Mouse (Mus musculus): ENCODE data around the gene Tmem208.

GRCm38 (mm10) chr8:105293405-105293804 lies 32.7 kb upstream of the Tmem208 start:
- TF ChIP-seq TAL1 (IDR thresholded peaks at IDR 0.05; ENCODE audit: low read length): no peak
- TF ChIP-seq GATA1 (IDR thresholded peaks at IDR 0.05; ENCODE audit: low read length): no peak

Measured in erythroblast, embryonic 14.5 days (primary cell).